Mouse (Mus musculus) hindbrain, embryonic 10.5 days (tissue): ENCODE measurements at regions not wholly inside any gene's neighbourhood (a gene's known extent, or its start where the extent isn't known, plus 50 kb on each side); places are given as distances from the start of the nearest gene placed in this dataset.

Experiments
- DNase-seq: peaks from one replicate; pipeline ENCODE4 v3.0.0-alpha.2; 2017; ENCODE audit warnings: low spot score
- H3K27ac ChIP-seq: fragments of 300-500 bp; sonication (generic); 2 replicates; pipeline ENCODE4 v1.5.1; 2016; ENCODE audit warnings: mild to moderate bottlenecking, moderate library complexity
- H3K27me3 ChIP-seq: fragments of 300-500 bp; sonication (generic); 2 replicates; pipeline ENCODE4 v1.6.1; 2016; ENCODE audit warnings: mild to moderate bottlenecking; ENCODE audit not compliant: poor library complexity, insufficient read depth, severe bottlenecking
- H3K36me3 ChIP-seq: fragments of 300-500 bp; sonication (generic); 2 replicates; pipeline ENCODE4 v1.6.1; 2016; ENCODE audit warnings: mild to moderate bottlenecking, moderate library complexity
- H3K4me1 ChIP-seq: fragments of 300-500 bp; sonication (generic); replicated peaks from 2 replicates; pipeline ENCODE4 v1.6.1; 2016; ENCODE audit warnings: mild to moderate bottlenecking
- H3K4me3 ChIP-seq: fragments of 300-500 bp; sonication (generic); 2 replicates; pipeline ENCODE4 v1.5.1; 2016; ENCODE audit warnings: mild to moderate bottlenecking, moderate library complexity
- H3K9me3 ChIP-seq: fragments of 300-500 bp; sonication (generic); 2 replicates; pipeline ENCODE4 v1.6.1; 2016; ENCODE audit warnings: mild to moderate bottlenecking, moderate library complexity
- WGBS: fragments of 180-500 bp; shearing (Covaris S2); methylation state at CpG from one replicate; pipeline ENCODE4 v1.1.7; 2016; 5-methylcytosine and 5-hydroxymethylcytosine counted together

GRCm38 (mm10) chr2:50463799-50464198, 167.2 kb upstream of the Mmadhc start:
- WGBS: 81% methylated on average over 4 of the region's 4 CpGs
- no peak overlapping the region for H3K27ac ChIP-seq
- H3K9me3 ChIP-seq: peaks cover 8% of the 10 kb centered on the region
- peak; percentile 17 for DNase-seq
- no peak overlapping the region for H3K4me3 ChIP-seq
- H3K4me1 ChIP-seq: no peaks in the 10 kb centered on the region
- H3K36me3 ChIP-seq: no peaks in the 10 kb centered on the region
- H3K27me3 ChIP-seq: no peaks in the 10 kb centered on the region

DNA sequence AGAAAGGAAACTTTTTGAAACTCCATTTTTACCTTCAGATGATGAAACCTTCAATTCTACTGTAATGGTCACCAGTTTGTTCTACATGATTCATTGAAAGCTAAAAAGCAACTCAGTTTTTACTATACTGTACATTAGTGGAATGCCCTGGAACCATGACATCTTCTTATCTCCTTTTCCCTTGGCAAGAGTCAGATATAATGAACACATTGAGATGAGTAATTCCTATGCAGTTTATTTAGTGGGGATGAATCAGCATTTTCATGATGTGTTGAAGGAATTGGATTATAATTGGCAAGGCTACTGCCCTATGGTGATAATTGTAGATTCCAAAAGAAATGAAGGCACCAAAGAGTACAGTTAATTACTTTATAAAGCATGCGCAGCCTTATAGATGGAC, 165.8 kb upstream of the Mmadhc start:
- H3K4me1 ChIP-seq: no peaks in the 10 kb centered on the region
- no peaks in the 10 kb centered on the region for H3K27me3 ChIP-seq
- no peaks in the 10 kb centered on the region for H3K36me3 ChIP-seq
- 95% methylated on average over 1 of the region's 1 CpGs for WGBS
- no peak for DNase-seq
- no peak overlapping the region for H3K27ac ChIP-seq
- no peak overlapping the region for H3K4me3 ChIP-seq
- H3K9me3 ChIP-seq: peaks cover 10% of the 10 kb centered on the region

GRCm38 (mm10) chr2:50456654-50457053, 160.1 kb upstream of the Mmadhc start:
- Histone ChIP-seq H3K9me3 (peaks cover 10% of the 10 kb centered on the region), H3K27me3 (no peaks in the 10 kb centered on the region), H3K27ac (no peak overlapping the region), H3K36me3 (no peaks in the 10 kb centered on the region), H3K4me1 (no peaks in the 10 kb centered on the region), H3K4me3 (no peak overlapping the region)
- 91% methylated on average over 1 of the region's 1 CpGs for WGBS
- no peak for DNase-seq

GRCm38 (mm10) chr2:50448117-50448516, 151.5 kb upstream of the Mmadhc start:
- H3K27me3 ChIP-seq: no peaks in the 10 kb centered on the region
- H3K4me1 ChIP-seq: no peaks in the 10 kb centered on the region
- H3K4me3 ChIP-seq: no peak overlapping the region
- no peak for DNase-seq
- no peak overlapping the region for H3K27ac ChIP-seq
- H3K36me3 ChIP-seq: no peaks in the 10 kb centered on the region
- no peaks in the 10 kb centered on the region for H3K9me3 ChIP-seq

- no peak for DNase-seq
- H3K27ac ChIP-seq: no peak overlapping the region
- H3K36me3 ChIP-seq: no peaks in the 10 kb centered on the region
- H3K9me3 ChIP-seq: no peaks in the 10 kb centered on the region
- 68% methylated on average over 2 of the region's 2 CpGs for WGBS
- no peak overlapping the region for H3K4me3 ChIP-seq
- H3K27me3 ChIP-seq: no peaks in the 10 kb centered on the region
- H3K4me1 ChIP-seq: no peaks in the 10 kb centered on the region; the same call in 1 of the 2 replicates
These were observed 149.4 kb upstream of the Mmadhc start for GRCm38 (mm10) chr2:50445963-50446485.

DNA sequence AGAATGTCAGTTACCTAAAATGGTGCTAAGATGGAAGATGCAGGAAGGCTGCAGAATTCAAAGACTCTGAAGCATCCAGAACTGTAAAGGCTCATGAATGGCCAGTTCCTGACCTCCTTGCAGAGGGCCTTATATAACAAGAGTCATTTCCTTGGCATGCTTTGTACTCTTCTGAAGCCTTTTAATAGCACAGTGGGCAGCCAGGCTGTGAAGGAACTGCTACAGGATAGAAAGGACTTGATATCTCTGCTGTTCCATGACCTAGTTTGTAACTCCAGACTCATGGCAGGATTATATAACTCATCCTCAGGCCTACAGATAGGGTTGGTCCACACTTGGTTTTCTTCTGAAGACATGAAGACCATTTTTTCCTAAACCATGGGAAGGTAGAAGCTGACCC, 143.7 kb upstream of the Mmadhc start:
- no peak for DNase-seq
- Histone ChIP-seq H3K9me3 (no peaks in the 10 kb centered on the region), H3K27me3 (no peaks in the 10 kb centered on the region), H3K4me1 (no peaks in the 10 kb centered on the region; the same call in 1 of the 2 replicates), H3K27ac (no peak overlapping the region), H3K36me3 (no peaks in the 10 kb centered on the region), H3K4me3 (no peak overlapping the region)

DNA sequence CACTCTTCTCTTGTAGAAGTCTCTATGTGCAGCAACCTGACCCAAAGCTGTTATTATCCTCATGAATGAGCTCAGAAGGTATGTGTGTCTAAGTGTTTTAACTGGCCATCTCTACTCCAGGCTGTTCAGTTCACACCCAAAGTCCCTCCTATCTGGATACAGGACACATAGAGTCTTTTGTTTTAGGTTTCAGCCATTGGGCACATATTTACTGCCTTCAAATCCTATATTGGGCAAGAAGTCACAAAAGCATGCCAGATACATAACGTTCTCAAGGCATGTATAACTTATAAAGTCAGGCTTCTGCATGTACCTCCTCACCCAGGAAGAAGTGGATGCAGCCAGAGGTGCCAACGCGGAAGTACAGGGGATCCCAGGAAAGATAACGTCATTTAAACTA, 136.6 kb upstream of the Mmadhc start:
- H3K27me3 ChIP-seq: no peaks in the 10 kb centered on the region
- no peaks in the 10 kb centered on the region for H3K36me3 ChIP-seq
- no peak for DNase-seq
- H3K27ac ChIP-seq: no peak overlapping the region
- H3K9me3 ChIP-seq: no peaks in the 10 kb centered on the region
- no peak overlapping the region for H3K4me3 ChIP-seq
- 91% methylated on average over 4 of the region's 4 CpGs for WGBS
- H3K4me1 ChIP-seq: no peaks in the 10 kb centered on the region

DNA sequence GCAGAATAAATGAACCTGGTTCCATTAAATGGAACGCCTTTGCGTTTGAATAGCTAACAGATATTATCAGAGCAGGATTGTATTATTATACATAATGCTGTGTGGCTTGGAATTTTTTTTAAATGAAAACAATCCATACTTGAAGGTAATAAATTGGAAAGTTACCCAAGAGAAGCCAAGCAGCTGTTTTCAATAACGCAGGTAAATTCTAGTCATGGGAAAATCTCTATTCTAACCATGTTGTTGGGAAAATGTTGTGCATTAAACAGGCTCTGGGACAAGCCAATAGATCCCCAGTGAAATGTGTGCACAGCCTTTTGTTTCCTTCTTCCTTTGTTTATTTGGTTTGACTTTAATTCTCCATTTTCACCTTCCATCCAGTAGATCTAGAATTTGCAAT, 128.6 kb upstream of the Mmadhc start:
- Histone ChIP-seq H3K27me3 (no peaks in the 10 kb centered on the region), H3K4me3 (no peak overlapping the region), H3K4me1 (no peaks in the 10 kb centered on the region), H3K9me3 (no peaks in the 10 kb centered on the region), H3K27ac (no peak overlapping the region), H3K36me3 (no peaks in the 10 kb centered on the region)
- 93% methylated on average over 3 of the region's 3 CpGs for WGBS
- DNase-seq: no peak

GRCm38 (mm10) chr2:50419648-50420047, 123.0 kb upstream of the Mmadhc start:
- Histone ChIP-seq H3K27ac (no peak overlapping the region), H3K9me3 (no peaks in the 10 kb centered on the region), H3K4me3 (no peak overlapping the region), H3K36me3 (no peaks in the 10 kb centered on the region), H3K4me1 (no peaks in the 10 kb centered on the region), H3K27me3 (no peaks in the 10 kb centered on the region)
- DNase-seq: no peak
- 85% methylated on average over 3 of the region's 3 CpGs for WGBS

GRCm38 (mm10) chr2:50417643-50418042, 121.0 kb upstream of the Mmadhc start:
- DNase-seq: no peak
- Histone ChIP-seq H3K27ac (no peak overlapping the region), H3K4me3 (no peak overlapping the region), H3K36me3 (no peaks in the 10 kb centered on the region), H3K9me3 (no peaks in the 10 kb centered on the region), H3K27me3 (no peaks in the 10 kb centered on the region), H3K4me1 (no peaks in the 10 kb centered on the region)
- WGBS: 89% methylated on average over 5 of the region's 5 CpGs

GRCm38 (mm10) chr2:50417135-50417534, 120.5 kb upstream of the Mmadhc start:
- 94% methylated on average over 5 of the region's 5 CpGs for WGBS
- no peaks in the 10 kb centered on the region for H3K9me3 ChIP-seq
- no peaks in the 10 kb centered on the region for H3K36me3 ChIP-seq
- no peaks in the 10 kb centered on the region for H3K27me3 ChIP-seq
- no peak for DNase-seq
- H3K4me3 ChIP-seq: no peak overlapping the region
- no peak overlapping the region for H3K27ac ChIP-seq
- no peaks in the 10 kb centered on the region for H3K4me1 ChIP-seq

DNA sequence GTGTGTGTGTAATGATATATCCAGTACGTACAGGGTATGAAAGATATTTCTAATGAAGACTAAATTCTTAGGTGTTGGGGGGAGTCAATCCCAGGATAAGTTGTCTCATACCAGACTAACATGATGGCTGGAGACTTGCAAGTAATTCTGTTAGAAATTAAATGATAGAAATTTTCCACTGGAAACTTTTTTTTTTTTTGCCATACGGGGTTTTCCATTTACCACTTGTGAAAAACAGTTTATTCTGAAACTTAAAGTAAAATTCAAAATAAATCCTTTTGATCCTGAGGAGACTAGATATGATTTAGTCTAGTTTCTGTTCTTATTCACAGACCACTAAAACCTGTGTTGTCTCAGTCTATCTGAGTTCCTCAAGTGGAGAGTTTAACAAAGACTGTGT, 119.5 kb upstream of the Mmadhc start:
- 91% methylated on average over 2 of the region's 2 CpGs for WGBS
- DNase-seq: no peak
- no peaks in the 10 kb centered on the region for H3K9me3 ChIP-seq

GRCm38 (mm10) chr2:50405932-50406331, 109.3 kb upstream of the Mmadhc start:
- 57% methylated on average over 4 of the region's 4 CpGs for WGBS
- DNase-seq: no peak

More for the DNA sequence above, 119.5 kb upstream of the Mmadhc start:
- Histone ChIP-seq H3K4me1 (no peaks in the 10 kb centered on the region), H3K4me3 (no peak overlapping the region), H3K27ac (no peak overlapping the region), H3K27me3 (no peaks in the 10 kb centered on the region), H3K36me3 (no peaks in the 10 kb centered on the region)

DNA sequence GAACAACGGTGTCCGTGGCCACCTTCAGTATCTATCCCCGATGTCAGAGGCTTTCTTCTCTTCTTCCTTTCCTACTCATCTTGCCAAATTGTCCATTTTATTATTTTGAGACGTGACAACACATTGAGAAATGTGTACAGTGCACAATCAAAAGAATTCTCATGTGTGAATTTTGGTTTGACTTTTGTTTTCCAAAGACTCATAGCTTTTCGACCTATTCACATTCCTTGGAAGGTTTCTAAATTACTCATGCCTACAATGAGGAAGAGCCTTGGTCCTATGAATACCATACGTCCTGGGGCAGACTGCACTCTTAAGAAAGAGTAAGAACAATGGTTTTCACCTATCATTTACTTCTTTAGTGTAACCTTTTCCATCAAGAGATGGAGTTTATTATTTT, 106.5 kb upstream of the Mmadhc start:
- Histone ChIP-seq H3K4me3 (no peak overlapping the region), H3K9me3 (no peaks in the 10 kb centered on the region), H3K4me1 (0 out of 2 replicates have a peak, but pooled peaks cover 7% of the 10 kb centered on the region), H3K27me3 (no peaks in the 10 kb centered on the region), H3K36me3 (no peaks in the 10 kb centered on the region), H3K27ac (no peak overlapping the region)
- no peak for DNase-seq
- WGBS: 89% methylated on average over 6 of the region's 6 CpGs

More at GRCm38 (mm10) chr2:50405932-50406331, 109.3 kb upstream of the Mmadhc start:
- Histone ChIP-seq H3K9me3 (no peaks in the 10 kb centered on the region), H3K4me3 (no peak overlapping the region), H3K27me3 (no peaks in the 10 kb centered on the region), H3K36me3 (no peaks in the 10 kb centered on the region), H3K4me1 (0 out of 2 replicates have a peak, but pooled peaks cover 7% of the 10 kb centered on the region), H3K27ac (peak overlapping the region; percentile 35; the same call in 1 of the 2 replicates)
